Mouse (Mus musculus) bone marrow macrophage, adult 2 months (primary cell): Measurements from ENCODE around the gene Zpr1.

ENCODE experiments used
- CTCF ChIP-seq: IDR thresholded peaks from 2 replicates; pipeline ENCODE4 v1.5.1; 2012; ENCODE audit warnings: low read depth, mild to moderate bottlenecking, low read length, moderate library complexity
- POLR2A ChIP-seq: IDR thresholded peaks from 2 replicates; pipeline ENCODE4 v1.6.1; 2012; ENCODE audit warnings: mild to moderate bottlenecking, low read depth, low read length, borderline replicate concordance

DNA sequence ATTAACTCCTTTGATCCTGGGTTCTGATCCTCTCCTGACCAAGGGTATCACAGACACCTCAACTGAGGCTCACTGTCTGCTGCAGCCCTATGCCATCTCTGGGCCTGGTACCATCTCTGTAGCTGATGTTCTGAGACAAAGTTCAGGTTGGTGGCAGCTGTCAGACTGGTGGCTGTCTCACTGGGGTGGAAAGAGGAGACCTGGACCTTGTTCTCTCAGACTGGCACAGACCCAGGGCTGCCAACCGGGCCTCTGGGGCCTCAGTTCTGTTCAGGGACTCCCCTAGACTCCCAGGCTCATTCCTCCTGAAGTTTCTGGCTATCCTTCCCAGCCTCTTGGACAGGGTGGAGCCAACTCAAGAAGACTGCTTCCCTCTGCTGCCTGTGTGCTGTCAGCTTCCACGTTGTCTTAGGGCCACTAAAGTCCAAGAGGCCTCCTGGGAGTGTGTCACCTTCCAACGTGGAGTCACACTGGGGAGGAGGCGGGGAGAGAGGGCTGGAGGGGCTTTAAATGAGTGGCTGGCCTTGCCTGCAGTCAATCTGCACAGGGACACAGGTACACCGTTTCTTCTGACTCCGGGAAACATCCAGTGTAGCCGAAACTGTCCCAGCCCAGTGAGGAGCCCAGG, 32.2 kb upstream of the Zpr1 start, which contains the start of gene Apoa4:
- TF ChIP-seq CTCF (no peak), POLR2A (no peak)
